Mouse (Mus musculus) urinary bladder, postnatal 36 days (tissue): ENCODE measurements around the gene Ndufv3.

Source experiments
- DNase-seq, 2 experiments: peaks; one replicate each; pipeline ENCODE4 v3.0.0; 2022; ENCODE audit warnings: low spot score in 2 of 2, mixed read lengths in 1 of 2

Ndufv3 gene

GRCm38 (mm10) chr17:31556253-31556652 is 36.3 kb downstream of the Ndufv3 start:
- no peak for DNase-seq

GRCm38 (mm10) chr17:31557124-31557880 is 37.4 kb downstream of the Ndufv3 start:
- no peak for DNase-seq

- no peak for DNase-seq
Observed at GRCm38 (mm10) chr17:31557947-31558542, 38.1 kb downstream of the Ndufv3 start.

DNA sequence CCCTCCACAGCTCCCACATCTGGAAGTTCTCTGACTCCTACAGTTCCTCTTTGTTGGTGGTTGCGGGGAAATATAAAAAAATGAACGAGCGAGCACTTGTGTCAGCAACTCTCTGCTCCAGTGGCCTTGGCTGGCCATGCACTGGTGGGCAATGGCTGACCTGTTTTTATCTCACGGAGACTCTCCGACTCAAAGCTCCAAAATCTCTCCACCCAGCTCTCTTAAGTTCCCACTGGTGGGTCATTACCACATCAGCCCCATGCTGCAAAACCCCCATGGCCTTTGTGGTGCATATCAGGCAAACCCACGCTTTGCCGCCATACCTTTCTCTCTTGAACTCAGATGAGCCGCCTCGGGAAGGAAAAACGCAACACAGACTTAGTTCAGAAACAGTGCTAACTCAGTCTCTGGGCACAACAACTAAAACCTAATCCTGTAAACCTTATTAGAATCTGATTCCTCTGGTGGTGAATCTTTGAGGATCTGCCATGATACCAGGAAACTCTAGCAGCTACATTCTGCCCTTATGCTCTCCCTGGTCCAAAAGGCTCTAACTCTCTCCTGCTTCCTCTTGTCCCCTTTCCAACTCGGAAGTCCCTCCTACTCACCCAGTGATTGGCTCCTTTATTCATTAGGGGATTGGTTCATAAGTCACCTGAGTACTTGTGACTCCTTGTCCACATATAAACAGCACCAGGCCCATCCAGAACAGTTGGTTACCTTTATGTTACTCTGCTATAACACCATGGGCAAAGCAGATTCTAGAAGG is 39.3 kb downstream of the Ndufv3 start:
- no peak for DNase-seq

- DNase-seq = peak; percentile 26 to 27
Observed at GRCm38 (mm10) chr17:31563632-31564014, 43.7 kb downstream of the Ndufv3 start.

DNA sequence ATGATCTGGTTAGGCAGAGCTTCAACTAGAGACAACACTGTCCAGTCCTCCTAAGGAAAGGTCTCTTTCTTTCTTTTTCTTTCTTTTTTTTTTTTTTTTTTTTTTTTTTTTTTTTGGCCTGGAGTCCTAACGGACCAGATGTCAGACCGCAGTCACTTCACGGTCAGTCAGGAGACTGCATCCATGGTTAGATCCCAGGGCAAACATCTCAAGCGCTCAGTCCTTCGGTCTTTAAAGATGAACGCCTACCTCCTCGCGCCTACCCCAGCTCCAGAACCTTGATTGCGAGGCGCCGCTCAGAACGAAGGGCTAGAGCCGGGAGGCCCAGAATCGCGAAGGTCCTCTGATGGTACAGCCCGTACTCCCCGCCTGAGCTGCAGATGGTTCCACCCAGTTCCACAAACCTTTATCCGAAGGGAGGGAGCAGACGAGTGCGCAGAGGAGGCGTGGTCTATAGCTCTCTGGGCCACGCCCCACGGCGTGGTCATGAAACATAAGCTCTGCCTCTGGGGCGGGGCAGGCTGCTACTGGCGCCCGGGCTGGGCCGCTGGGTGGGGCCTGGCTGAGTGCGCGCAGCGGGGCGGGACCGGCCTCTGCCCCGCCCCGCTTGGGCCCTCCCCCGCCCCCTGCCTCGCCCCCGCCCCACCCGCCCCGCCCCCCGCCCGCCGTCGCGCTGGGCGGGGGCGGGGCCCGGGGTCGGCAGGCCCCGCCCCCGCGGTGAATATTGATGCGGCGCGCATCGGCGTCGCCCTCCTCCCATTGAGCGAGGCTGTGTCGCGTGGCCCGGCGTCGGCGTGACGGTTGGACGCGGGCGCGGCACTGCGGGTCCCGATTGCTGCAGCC is 44.3 kb downstream of the Ndufv3 start, which contains the start of gene Pknox1:
TSS of gene Pknox1 (plus strand) at position 720 of the 843 bp plus-strand sequence.
- peak; percentile 95 to 99 for DNase-seq

DNA sequence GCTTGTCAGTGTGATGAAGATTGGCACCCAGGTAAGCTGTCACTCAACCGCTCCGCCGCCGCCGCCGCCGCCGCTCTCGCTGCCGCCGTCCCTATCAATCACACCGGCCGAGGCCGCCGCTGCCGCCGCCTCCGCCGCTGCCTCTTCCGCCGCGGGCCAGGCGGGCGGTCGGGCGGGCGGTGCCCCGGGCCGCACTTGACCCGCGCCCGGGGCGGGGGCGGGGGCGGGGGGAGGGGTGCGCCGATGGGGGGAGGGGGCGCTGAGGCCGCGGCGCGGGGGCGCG is 44.9 kb downstream of the Ndufv3 start:
- no peak for DNase-seq

GRCm38 (mm10) chr17:31565141-31566056 is 45.5 kb downstream of the Ndufv3 start:
- peak; percentile 40 to 41 for DNase-seq

- DNase-seq = no peak
Observed at GRCm38 (mm10) chr17:31566276-31566675, 46.4 kb downstream of the Ndufv3 start.

- no peak for DNase-seq
Observed at GRCm38 (mm10) chr17:31569756-31570155, 49.8 kb downstream of the Ndufv3 start.

GRCm38 (mm10) chr17:31570321-31570925 is 50.5 kb downstream of the Ndufv3 start:
- no peak for DNase-seq

- no peak for DNase-seq
Observed at GRCm38 (mm10) chr17:31571689-31572088, 51.8 kb downstream of the Ndufv3 start.

DNA sequence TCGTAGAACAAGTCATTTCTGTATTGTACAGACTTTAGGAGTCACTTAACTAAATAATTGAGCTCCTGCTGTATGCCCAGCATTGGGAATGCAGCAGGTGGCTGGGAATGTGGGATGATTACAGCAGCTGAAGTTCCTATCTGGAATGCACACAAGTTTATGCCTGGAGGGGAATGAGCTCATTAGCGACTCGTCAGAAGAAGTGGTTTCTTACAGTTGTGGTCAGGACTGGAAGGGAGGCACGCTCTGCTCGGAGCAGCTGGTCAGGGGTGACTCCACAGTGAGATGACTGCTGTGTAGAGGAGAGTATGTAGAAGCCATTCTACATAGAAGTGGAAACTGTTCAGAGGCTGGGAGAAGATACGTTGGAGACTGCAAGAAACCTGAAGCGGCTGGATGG is 54.7 kb downstream of the Ndufv3 start:
- no peak for DNase-seq

- DNase-seq = no peak
Observed at GRCm38 (mm10) chr17:31576394-31577175, 56.7 kb downstream of the Ndufv3 start.

DNA sequence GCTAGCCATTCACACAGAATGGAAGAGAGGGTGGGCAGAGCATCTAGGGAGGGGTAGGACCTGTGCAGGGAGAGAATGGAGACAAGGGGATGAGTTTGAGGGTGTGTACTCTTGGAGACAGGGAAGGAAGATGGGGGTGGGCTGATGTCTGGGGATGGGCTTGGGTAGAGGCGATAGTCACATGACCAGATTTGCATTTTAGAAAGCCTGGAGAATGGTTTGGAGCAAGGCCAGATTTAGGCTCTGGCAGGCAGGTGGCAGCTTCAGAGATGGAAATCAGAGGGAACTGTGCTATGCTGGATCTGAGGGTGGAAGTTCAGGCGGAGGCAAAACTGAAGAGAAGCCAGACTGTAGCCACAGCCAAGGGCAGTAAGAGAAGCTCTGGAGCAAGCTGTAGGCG is 60.4 kb downstream of the Ndufv3 start:
- no peak for DNase-seq
